Comparison of ENCODE assay signal across 11 mouse cellular contexts in genomic region chr16:26722464-26722863, GRCm38 (mm10).
DNase-seq lines count a peak whose midpoint lies in the region; ATAC-seq and TF ChIP-seq lines count a peak whose summit lies in the region.
"Had no signal": no experiment of that assay in that cellular context is flagged by ENCODE, and none has a peak within 500 bp of the region (broad histone marks: within the 10 kb centered on the region; RNA-seq: fewer than 3 reads in every experiment).

No protein-coding gene starts in this region.

- H3K9me3 ChIP-seq in intestine, postnatal 0 days (ENCODE audit: control insufficient read depth), result no peaks in the 10 kb centered on the region
- no peaks in the 10 kb centered on the region for H3K9me3 ChIP-seq in embryonic facial prominence, embryonic 10.5 days
- H3K9me3 ChIP-seq: lung, embryonic 15.5 days; stomach, embryonic 15.5 days had no signal

- no peaks in the 10 kb centered on the region for H3K27me3 ChIP-seq in testis, adult 2 months (ENCODE audit: control insufficient read depth, insufficient read depth, low read length)
- H3K27me3 ChIP-seq in intestine, postnatal 0 days (replicated peaks; ENCODE audit: control insufficient read depth, insufficient read depth, low read length), result no peaks in the 10 kb centered on the region
- H3K27me3 ChIP-seq in embryonic facial prominence, embryonic 10.5 days (replicated peaks; ENCODE audit: low read depth, poor library complexity, severe bottlenecking), result no peaks in the 10 kb centered on the region
- H3K27me3 ChIP-seq: lung, embryonic 15.5 days; stomach, embryonic 15.5 days had no signal

- peaks cover 6% of the 10 kb centered on the region for H3K4me1 ChIP-seq in testis, adult 2 months (ENCODE audit: control insufficient read depth, insufficient read depth, low read length)
- H3K4me1 ChIP-seq in intestine, postnatal 0 days (replicated peaks; ENCODE audit: control insufficient read depth, insufficient read depth, low read length), result no peaks in the 10 kb centered on the region
- H3K4me1 ChIP-seq in embryonic facial prominence, embryonic 10.5 days, result no peaks in the 10 kb centered on the region
- H3K4me1 ChIP-seq: lung, embryonic 15.5 days; stomach, embryonic 15.5 days had no signal

- no peak for TF ChIP-seq CTCF in testis, adult 2 months (IDR thresholded peaks at IDR 0.05; ENCODE audit: control insufficient read depth, insufficient read depth, insufficient replicate concordance, low read depth, low read length)
- no peak for TF ChIP-seq CTCF in intestine, postnatal 0 days (IDR thresholded peaks at IDR 0.05; ENCODE audit: low read depth)

- H3K4me3 ChIP-seq in testis, adult 2 months (ENCODE audit: control insufficient read depth, low read depth, low read length), result peak overlapping the region; percentile 40
- H3K4me3 ChIP-seq in intestine, postnatal 0 days (ENCODE audit: low read depth, low read length), result no peak overlapping the region
- no peak overlapping the region for H3K4me3 ChIP-seq in embryonic facial prominence, embryonic 10.5 days
- H3K4me3 ChIP-seq: lung, embryonic 15.5 days; stomach, embryonic 15.5 days had no signal

- H3K4me2 ChIP-seq in intestine, postnatal 0 days (replicated peaks; ENCODE audit: low read depth), result no peak overlapping the region
- H3K4me2 ChIP-seq: lung, embryonic 15.5 days; stomach, embryonic 15.5 days had no signal

- no peak overlapping the region for H3K27ac ChIP-seq in testis, adult 2 months (ENCODE audit: control insufficient read depth, insufficient read depth, low read depth, low read length)
- no peak overlapping the region for H3K27ac ChIP-seq in intestine, postnatal 0 days (ENCODE audit: low read depth, low read length)
- H3K27ac ChIP-seq in embryonic facial prominence, embryonic 10.5 days (replicated peaks), result no peak overlapping the region
- H3K27ac ChIP-seq: lung, embryonic 15.5 days; stomach, embryonic 15.5 days had no signal

- peak; percentile 37 for DNase-seq in gastrocnemius, adult 18-20 months (ENCODE audit: low spot score)
- DNase-seq in gastrocnemius, postnatal 4 days (ENCODE audit: low spot score in 2 of 2), result no peak
- no peak for DNase-seq in testis, postnatal 14 days (ENCODE audit: low spot score)
- peak; percentile 21 to 25 for DNase-seq in heart, postnatal 36 days
- peak; percentile 50 for DNase-seq in skeletal muscle tissue, adult 2 months (ENCODE audit: low read depth, low spot score)
- DNase-seq in embryonic facial prominence, embryonic 10.5 days (ENCODE audit: low spot score), result no peak

- ATAC-seq in intestine, postnatal 0 days, result no peak
- ATAC-seq: activated CD4-positive, CD25-positive, alpha-beta regulatory T cell, adult 4 months had no signal

- no peak overlapping the region for H3K9ac ChIP-seq in intestine, postnatal 0 days (ENCODE audit: low read depth, low read length)
- H3K9ac ChIP-seq: lung, embryonic 15.5 days; stomach, embryonic 15.5 days had no signal

- 76% methylated on average over 11 of the region's 11 CpGs for WGBS in intestine, postnatal 0 days
- 90% methylated on average over 11 of the region's 11 CpGs for WGBS in embryonic facial prominence, embryonic 10.5 days

- no peaks in the 10 kb centered on the region for H3K36me3 ChIP-seq in testis, adult 2 months (ENCODE audit: control insufficient read depth, insufficient read depth, low read length)
- no peaks in the 10 kb centered on the region for H3K36me3 ChIP-seq in intestine, postnatal 0 days (ENCODE audit: control insufficient read depth, insufficient read depth)
- no peaks in the 10 kb centered on the region for H3K36me3 ChIP-seq in embryonic facial prominence, embryonic 10.5 days (replicated peaks)
- H3K36me3 ChIP-seq: lung, embryonic 15.5 days; stomach, embryonic 15.5 days had no signal

- intact Hi-C loops in heart, postnatal 36 days (cut with DNase I), result no loop called here

- TF ChIP-seq POLR2A in testis, adult 2 months (IDR thresholded peaks at IDR 0.05; ENCODE audit: control insufficient read depth, low read depth, low read length), result no peak

Comparison
In these comparisons a context has a peak if more than half of its experiments do, and no peak if none do; other contexts are left out.
1. DNase-seq: peak in gastrocnemius, adult 18-20 months (single experiment), heart, postnatal 36 days (2 of 2) and skeletal muscle tissue, adult 2 months (single experiment); none in gastrocnemius, postnatal 4 days (0 of 2), testis, postnatal 14 days (single experiment) and embryonic facial prominence, embryonic 10.5 days (single experiment).